Mouse (Mus musculus) hindbrain, embryonic 14.5 days (tissue): ENCODE measurements around the gene Casz1. TPM values are rescaled to one million over a fixed set of nuclear protein-coding genes. Genes with fewer than 3 reads are reported as not detected.

Experiments used
- ATAC-seq: fragments of 200-750 bp; cut with Nextera tagmentation; 2 replicates; pipeline ENCODE4 v1.8.0; 2017; ENCODE audit warnings: moderate number of reproducible peaks, mild to moderate bottlenecking, moderate TSS enrichment, moderate library complexity; ENCODE audit not compliant: low FRiP score
- DNase-seq: peaks from one replicate; pipeline ENCODE4 v3.0.0-alpha.2; 2015; ENCODE audit warnings: low spot score
- H3K27ac ChIP-seq: fragments of 300-500 bp; sonication (generic); 2 replicates; pipeline ENCODE4 v1.5.1; 2014; ENCODE audit warnings: mild to moderate bottlenecking, moderate library complexity
- H3K27me3 ChIP-seq: fragments of 300-500 bp; sonication (generic); 2 replicates; pipeline ENCODE4 v1.6.1; 2014; ENCODE audit warnings: mild to moderate bottlenecking, low read length, mixed read lengths; ENCODE audit not compliant: control insufficient read depth, insufficient read depth
- H3K36me3 ChIP-seq: fragments of 300-500 bp; sonication (generic); replicated peaks from 2 replicates; pipeline ENCODE4 v1.6.1; 2014; ENCODE audit not compliant: control insufficient read depth, insufficient read depth
- H3K4me1 ChIP-seq: fragments of 300-500 bp; sonication (generic); replicated peaks from 2 replicates; pipeline ENCODE4 v1.6.1; 2014; ENCODE audit warnings: antibody characterized with exemption, low read length, mixed read lengths; ENCODE audit not compliant: control insufficient read depth, insufficient read depth
- H3K4me2 ChIP-seq: fragments of 300-500 bp; sonication (generic); replicated peaks from 2 replicates; pipeline ENCODE4 v1.6.1; 2014; ENCODE audit warnings: mild to moderate bottlenecking, moderate library complexity
- H3K4me3 ChIP-seq: fragments of 300-500 bp; sonication (generic); replicated peaks from 2 replicates; pipeline ENCODE4 v1.5.1; 2014; ENCODE audit warnings: mild to moderate bottlenecking, low read length
- H3K9ac ChIP-seq: fragments of 300-500 bp; sonication (generic); 2 replicates; pipeline ENCODE4 v1.6.1; 2014
- H3K9me3 ChIP-seq: fragments of 300-500 bp; sonication (generic); 2 replicates; pipeline ENCODE4 v1.6.1; 2016; ENCODE audit warnings: low read length; ENCODE audit not compliant: control insufficient read depth
- WGBS: fragments of 180-500 bp; shearing (Covaris S2); extraction: QIAGEN DNeasy Blood & Tissue Kit; methylation state at CpG from one replicate; pipeline ENCODE4 v1.1.7; 2014; 5-methylcytosine and 5-hydroxymethylcytosine counted together
- polyA plus RNA-seq: library from polyadenylated mRNA; unstranded; fragments of >200 nt; fragmentation: Nextera tagmentation; extraction: Ambion mirVana; gene quantifications from 2 replicates; pipeline ENCODE4 v1.2.1, GENCODE M21; 2014

Gene Casz1
- 6.6 and 7.1 TPM in 2 replicates for polyA plus RNA-seq

- H3K36me3 ChIP-seq, result no peaks in the 10 kb centered on the region
- peak within 1 kb of the TSS; percentile 78 for H3K4me2 ChIP-seq
- peaks cover 66% of the 10 kb centered on the region for H3K27me3 ChIP-seq
- ATAC-seq, result peak; percentile 85
- H3K4me3 ChIP-seq, result peak within 1 kb of the TSS; percentile 42
- DNase-seq, result peak; percentile 89
- WGBS, result under 1% methylated on average over 68 of the region's 68 CpGs
- no peak within 1 kb of the TSS for H3K27ac ChIP-seq
- H3K4me1 ChIP-seq, result peaks cover 15% of the 10 kb centered on the region
- H3K9ac ChIP-seq, result peak within 1 kb of the TSS; percentile 35
- no peaks in the 10 kb centered on the region for H3K9me3 ChIP-seq
Measured at GRCm38 (mm10) chr4:148804137-148804779, at the start of gene Casz1. TSS of gene Casz1 (plus strand) at chr4:148804429.

- Histone ChIP-seq H3K27ac (no peak overlapping the region), H3K27me3 (no peaks in the 10 kb centered on the region), H3K4me3 (no peak overlapping the region), H3K36me3 (no peaks in the 10 kb centered on the region), H3K4me1 (no peaks in the 10 kb centered on the region), H3K9ac (no peak overlapping the region), H3K4me2 (no peak overlapping the region), H3K9me3 (no peaks in the 10 kb centered on the region)
- DNase-seq (no peak), ATAC-seq (no peak)
- 57% methylated on average over 4 of the region's 4 CpGs for WGBS
Measured at GRCm38 (mm10) chr4:148758863-148759262, 45.4 kb upstream of the Casz1 start.

GRCm38 (mm10) chr4:148760152-148760551 is 44.1 kb upstream of the Casz1 start:
- 88% methylated on average over 7 of the region's 7 CpGs for WGBS
- Histone ChIP-seq H3K27me3 (no peaks in the 10 kb centered on the region), H3K27ac (no peak overlapping the region), H3K4me1 (no peaks in the 10 kb centered on the region), H3K36me3 (no peaks in the 10 kb centered on the region), H3K9me3 (no peaks in the 10 kb centered on the region), H3K9ac (no peak overlapping the region), H3K4me3 (no peak overlapping the region), H3K4me2 (no peak overlapping the region)
- ATAC-seq, result no peak
- DNase-seq, result no peak

GRCm38 (mm10) chr4:148766021-148766775 is 38.0 kb upstream of the Casz1 start:
- Histone ChIP-seq H3K4me1 (peaks cover 32% of the 10 kb centered on the region), H3K27ac (no peak overlapping the region), H3K9ac (no peak overlapping the region), H3K9me3 (no peaks in the 10 kb centered on the region), H3K36me3 (no peaks in the 10 kb centered on the region), H3K4me3 (no peak overlapping the region), H3K27me3 (peaks cover 11% of the 10 kb centered on the region; the same call in 1 of the 2 replicates), H3K4me2 (no peak overlapping the region)
- no peak for ATAC-seq
- 46% methylated on average over 21 of the region's 21 CpGs for WGBS
- DNase-seq, result peak; percentile 42

- peaks cover 42% of the 10 kb centered on the region for H3K4me1 ChIP-seq
- no peak overlapping the region for H3K4me3 ChIP-seq
- DNase-seq (peak; percentile 48), ATAC-seq (no peak)
- H3K36me3 ChIP-seq, result no peaks in the 10 kb centered on the region
- 26% methylated on average over 8 of the region's 8 CpGs for WGBS
- H3K27me3 ChIP-seq, result peaks cover 26% of the 10 kb centered on the region
- no peak overlapping the region for H3K4me2 ChIP-seq
- no peak overlapping the region for H3K27ac ChIP-seq
- H3K9me3 ChIP-seq, result no peaks in the 10 kb centered on the region
- no peak overlapping the region for H3K9ac ChIP-seq
Measured at GRCm38 (mm10) chr4:148767655-148768305, 36.4 kb upstream of the Casz1 start.

- no peak overlapping the region for H3K27ac ChIP-seq
- no peaks in the 10 kb centered on the region for H3K9me3 ChIP-seq
- no peaks in the 10 kb centered on the region for H3K36me3 ChIP-seq
- peaks cover 42% of the 10 kb centered on the region for H3K4me1 ChIP-seq
- no peak overlapping the region for H3K9ac ChIP-seq
- ATAC-seq (peak; percentile 22; the same call in 1 of the 2 replicates), DNase-seq (no peak)
- H3K27me3 ChIP-seq, result peaks cover 29% of the 10 kb centered on the region
- WGBS, result 39% methylated on average over 10 of the region's 10 CpGs
- no peak overlapping the region for H3K4me2 ChIP-seq
- H3K4me3 ChIP-seq, result no peak overlapping the region
Measured at GRCm38 (mm10) chr4:148768649-148769048, 35.6 kb upstream of the Casz1 start.

GRCm38 (mm10) chr4:148770582-148771408 is 33.4 kb upstream of the Casz1 start:
- peak overlapping the region; percentile 38 for H3K4me2 ChIP-seq
- DNase-seq, result no peak
- no peaks in the 10 kb centered on the region for H3K9me3 ChIP-seq
- H3K9ac ChIP-seq, result no peak overlapping the region
- H3K27me3 ChIP-seq, result peaks cover 29% of the 10 kb centered on the region
- peak; percentile 25 for ATAC-seq
- H3K4me3 ChIP-seq, result no peak overlapping the region
- 2% methylated on average over 21 of the region's 21 CpGs for WGBS
- no peaks in the 10 kb centered on the region for H3K36me3 ChIP-seq
- H3K4me1 ChIP-seq, result peaks cover 49% of the 10 kb centered on the region
- no peak overlapping the region for H3K27ac ChIP-seq

GRCm38 (mm10) chr4:148771409-148771929 is 32.8 kb upstream of the Casz1 start:
- H3K4me3 ChIP-seq, result no peak overlapping the region
- peaks cover 29% of the 10 kb centered on the region for H3K27me3 ChIP-seq
- H3K27ac ChIP-seq, result no peak overlapping the region
- no peak overlapping the region for H3K9ac ChIP-seq
- 2% methylated on average over 14 of the region's 14 CpGs for WGBS
- no peaks in the 10 kb centered on the region for H3K9me3 ChIP-seq
- H3K4me2 ChIP-seq, result peak overlapping the region; percentile 38
- peaks cover 46% of the 10 kb centered on the region for H3K4me1 ChIP-seq
- H3K36me3 ChIP-seq, result no peaks in the 10 kb centered on the region
- ATAC-seq (no peak), DNase-seq (no peak)
